ENCODE assay signal across 32 mouse cellular contexts in genomic region chrX:167107469-167107868, GRCm38 (mm10).
A peak's percentile ranks its signal among the peaks of the same experiment; 100 is the strongest.
DNase-seq lines count a peak whose midpoint lies in the region; ATAC-seq and TF ChIP-seq lines count a peak whose summit lies in the region.
"Had no signal": no experiment of that assay in that cellular context is flagged by ENCODE, and none has a peak within 500 bp of the region (broad histone marks: within the 10 kb centered on the region; RNA-seq: fewer than 3 reads in every experiment).

No protein-coding gene starts in this region.

- no peak for TF ChIP-seq POLR2A in heart, adult 2 months (IDR thresholded peaks at IDR 0.05; ENCODE audit: insufficient read depth, low read depth, low read length)
- TF ChIP-seq POLR2A in CH12.LX (IDR thresholded peaks at IDR 0.05; ENCODE audit: low read depth, low read length), result no peak
- no peak for TF ChIP-seq POLR2A in small intestine, adult 2 months (IDR thresholded peaks at IDR 0.05; ENCODE audit: low read depth, low read length)

- intact Hi-C loops in heart, adult 2 months (cut with DNase I), result loop anchor here (5.0 to 10.0 kb wide), 2 partner anchors 60 to 97 kb away; partner anchors contain the start of gene Tmsb4x
- intact Hi-C loops in heart, postnatal 25 days (cut with DNase I), result loop anchor here (10.0 kb wide), 2 partner anchors 97 to 443 kb away; partner anchors contain the start of gene Tmsb4x

- H3K9me3 ChIP-seq in CH12.LX (replicated peaks; ENCODE audit: low read length), result no peaks in the 10 kb centered on the region
- H3K9me3 ChIP-seq: embryonic facial prominence, embryonic 10.5 days; embryonic facial prominence, embryonic 15.5 days; G1E; heart, embryonic 13.5 days; hindbrain, embryonic 10.5 days; hindbrain, embryonic 15.5 days; megakaryocyte, embryonic 14.5 days; midbrain, embryonic 12.5 days; neural tube, embryonic 13.5 days had no signal

- H3K36me3 ChIP-seq in heart, adult 2 months (ENCODE audit: control insufficient read depth, insufficient read depth, low read length), result no peaks in the 10 kb centered on the region
- no peaks in the 10 kb centered on the region for H3K36me3 ChIP-seq in CH12.LX (replicated peaks in 1 of 2; ENCODE audit: control insufficient read depth in 1 of 2, insufficient read depth in 1 of 2, low read length in 1 of 2)
- no peaks in the 10 kb centered on the region for H3K36me3 ChIP-seq in small intestine, adult 2 months (ENCODE audit: control insufficient read depth, insufficient read depth, low read length)
- H3K36me3 ChIP-seq: embryonic facial prominence, embryonic 10.5 days; embryonic facial prominence, embryonic 15.5 days; G1E; heart, embryonic 13.5 days; hindbrain, embryonic 10.5 days; hindbrain, embryonic 15.5 days; midbrain, embryonic 12.5 days; neural tube, embryonic 13.5 days had no signal

- TF ChIP-seq CTCF in heart, adult 2 months (IDR thresholded peaks at IDR 0.05), result no peak
- no peak for TF ChIP-seq CTCF in CH12.LX (conservative IDR thresholded peaks at IDR 0.05 in 1 of 2, IDR thresholded peaks at IDR 0.05 in 1 of 2; ENCODE audit: low read depth in 2 of 2, low read length in 2 of 2)
- no peak for TF ChIP-seq CTCF in small intestine, adult 2 months (IDR thresholded peaks at IDR 0.05; ENCODE audit: extremely low read depth, insufficient read length, insufficient replicate concordance, low read depth, low read length)

- H3K9ac ChIP-seq in heart, adult 2 months (ENCODE audit: low read depth, low read length), result no peak overlapping the region
- H3K9ac ChIP-seq in CH12.LX (ENCODE audit: insufficient read depth, low read depth), result no peak overlapping the region
- H3K9ac ChIP-seq: embryonic facial prominence, embryonic 15.5 days; heart, embryonic 13.5 days; hindbrain, embryonic 15.5 days; liver, embryonic 14.5 days; lung, embryonic 14.5 days; midbrain, embryonic 12.5 days; neural tube, embryonic 13.5 days had no signal

- no peaks in the 10 kb centered on the region for H3K27me3 ChIP-seq in heart, adult 2 months (ENCODE audit: control insufficient read depth, insufficient read depth, low read length)
- H3K27me3 ChIP-seq in CH12.LX (replicated peaks), result no peaks in the 10 kb centered on the region
- no peaks in the 10 kb centered on the region for H3K27me3 ChIP-seq in small intestine, adult 2 months (ENCODE audit: control insufficient read depth, insufficient read depth, low read length)
- H3K27me3 ChIP-seq: embryonic facial prominence, embryonic 15.5 days; megakaryocyte, embryonic 14.5 days had no signal

- peak; percentile 59 for ATAC-seq in granulocyte monocyte progenitor cell, adult 5-6 weeks (replicated peaks; ENCODE audit: poor library complexity, severe bottlenecking)
- ATAC-seq: forebrain, embryonic 14.5 days had no signal

- 64% methylated on average over 4 of the region's 4 CpGs for WGBS in heart, adult 2 months
- 76% methylated on average over 4 of the region's 4 CpGs for WGBS in small intestine, adult 2 months

- TF ChIP-seq EP300 in heart, adult 2 months (IDR thresholded peaks at IDR 0.05; ENCODE audit: insufficient read depth, low read depth, low read length), result no peak
- TF ChIP-seq EP300 in CH12.LX (IDR thresholded peaks at IDR 0.05; ENCODE audit: low read length), result no peak

- dilution Hi-C loops in CH12.LX (cut with MboI; ENCODE audit: extremely low pct_ligation_motif_present, extremely low pct_unique_long_range_greater_than_20kb, low sequenced_read_pairs), result no loop called here

- H3K27ac ChIP-seq in heart, adult 2 months, result peak overlapping the region; percentile 39
- H3K27ac ChIP-seq in CH12.LX (ENCODE audit: insufficient read depth, low read depth), result peak overlapping the region; percentile 45; the same call in 1 of the 2 replicates
- peak overlapping the region; percentile 69; the same call in 1 of the 2 replicates for H3K27ac ChIP-seq in small intestine, adult 2 months (ENCODE audit: insufficient read depth, low read depth, low read length)
- H3K27ac ChIP-seq: embryonic facial prominence, embryonic 10.5 days; embryonic facial prominence, embryonic 15.5 days; heart, embryonic 13.5 days; hindbrain, embryonic 10.5 days; hindbrain, embryonic 15.5 days; kidney, postnatal 0 days; liver, embryonic 14.5 days; midbrain, embryonic 12.5 days; neural tube, embryonic 13.5 days; stomach, postnatal 0 days had no signal

- no peak overlapping the region for H3K4me2 ChIP-seq in CH12.LX (ENCODE audit: insufficient read depth, low read depth, poor library complexity, severe bottlenecking)
- H3K4me2 ChIP-seq: embryonic facial prominence, embryonic 15.5 days; heart, embryonic 13.5 days; hindbrain, embryonic 15.5 days; lung, embryonic 14.5 days; midbrain, embryonic 12.5 days; neural tube, embryonic 13.5 days had no signal

- in situ Hi-C loops in CH12.LX (cut with MboI; ENCODE audit: low pct_ligation_motif_present, low pct_unique_long_range_greater_than_20kb, low sequenced_read_pairs), result loop anchor here (25.0 kb wide), 1 partner anchor 295 kb away; no protein-coding TSS in a partner anchor

- H3K4me1 ChIP-seq in heart, adult 2 months (ENCODE audit: control insufficient read depth, insufficient read depth, low read length), result peaks cover 10% of the 10 kb centered on the region
- peaks cover 12 to 58% of the 10 kb centered on the region in 2 experiments; a peak in 3 of 4 replicates for H3K4me1 ChIP-seq in CH12.LX (ENCODE audit: control insufficient read depth in 1 of 2, insufficient read depth in 2 of 2)
- H3K4me1 ChIP-seq in small intestine, adult 2 months (ENCODE audit: control insufficient read depth, insufficient read depth, insufficient read length, low read length), result peaks cover 2% of the 10 kb centered on the region; the same call in 1 of the 2 replicates
- H3K4me1 ChIP-seq: embryonic facial prominence, embryonic 15.5 days; heart, embryonic 13.5 days had no signal

- no peak overlapping the region for H3K4me3 ChIP-seq in heart, adult 2 months
- H3K4me3 ChIP-seq in CH12.LX (replicated peaks in 1 of 3; ENCODE audit: low read depth in 2 of 3, low read length in 2 of 3, poor library complexity in 1 of 3), result no peak overlapping the region
- H3K4me3 ChIP-seq in small intestine, adult 2 months (ENCODE audit: low read depth, low read length), result no peak overlapping the region
- H3K4me3 ChIP-seq: embryonic facial prominence, embryonic 10.5 days; embryonic facial prominence, embryonic 15.5 days; heart, embryonic 13.5 days; hindbrain, embryonic 10.5 days; hindbrain, embryonic 15.5 days; megakaryocyte, embryonic 14.5 days; midbrain, embryonic 12.5 days; myocyte; neural tube, embryonic 13.5 days had no signal

- no peak for TF ChIP-seq RAD21 in CH12.LX (IDR thresholded peaks at IDR 0.05; ENCODE audit: low read depth, low read length)

- H3K79me2 ChIP-seq in heart, adult 2 months (replicated peaks; ENCODE audit: control insufficient read depth, insufficient read depth, low read length), result no peaks in the 10 kb centered on the region
- no peaks in the 10 kb centered on the region for H3K79me2 ChIP-seq in CH12.LX (replicated peaks; ENCODE audit: control insufficient read depth, extremely low read depth, insufficient read depth, poor library complexity, severe bottlenecking)

- DNase-seq in heart, adult 2 months, result no peak
- DNase-seq in heart, postnatal 25 days (ENCODE audit: low spot score), result no peak
- DNase-seq in CH12.LX (ENCODE audit: extremely low read depth), result no peak
- DNase-seq in T-cell, adult 2 months (ENCODE audit: low spot score), result no peak
- no peak for DNase-seq in liver
- DNase-seq: adrenal gland, postnatal 10 days; cerebellum, adult 18-20 months; cerebellum, postnatal 10 days; gastrocnemius, postnatal 36 days; heart, postnatal 10 days; kidney, adult 2 months; kidney, postnatal 4 days; left cerebral cortex, postnatal 4 days; lung, embryonic 14.5 days; thymus, adult 18-20 months; thymus, postnatal 36 days had no signal

TF ChIP-seq in CH12.LX, 34 proteins besides CTCF, POLR2A, EP300 and RAD21:
- TF ChIP-seq ZKSCAN1 (IDR thresholded peaks at IDR 0.05; ENCODE audit: borderline replicate concordance, low read depth, low read length) (no peak), MAZ (IDR thresholded peaks at IDR 0.05; ENCODE audit: low read depth, low read length) (no peak), NRF1 (IDR thresholded peaks at IDR 0.05; ENCODE audit: low read depth, low read length) (no peak), MAX (IDR thresholded peaks at IDR 0.05; ENCODE audit: low read length) (no peak), MAFK (IDR thresholded peaks at IDR 0.05; ENCODE audit: insufficient replicate concordance, low read length) (no peak), HCFC1 (IDR thresholded peaks at IDR 0.05; ENCODE audit: low read depth, low read length) (no peak), MXI1 (IDR thresholded peaks at IDR 0.05; ENCODE audit: low read depth, low read length) (no peak), ZC3H11A (IDR thresholded peaks at IDR 0.05; ENCODE audit: low read depth, low read length) (no peak), JUND (conservative IDR thresholded peaks at IDR 0.05; ENCODE audit: low read depth, low read length) (no peak), GABPA (IDR thresholded peaks at IDR 0.05; ENCODE audit: insufficient replicate concordance, low read depth, low read length) (no peak), BHLHE40 (IDR thresholded peaks at IDR 0.05; ENCODE audit: low read depth, low read length) (no peak), MYC (IDR thresholded peaks at IDR 0.05; ENCODE audit: low read depth, low read length) (no peak), TBP (conservative IDR thresholded peaks at IDR 0.05; ENCODE audit: low read depth, low read length) (no peak), E2F4 (IDR thresholded peaks at IDR 0.05; ENCODE audit: insufficient replicate concordance, low read depth, low read length) (no peak), IRF4 (IDR thresholded peaks at IDR 0.05; ENCODE audit: low read depth, low read length) (no peak), RCOR1 (conservative IDR thresholded peaks at IDR 0.05; ENCODE audit: low read depth, low read length) (no peak), CHD1 (IDR thresholded peaks at IDR 0.05; ENCODE audit: low read depth, low read length) (no peak), ETS1 (conservative IDR thresholded peaks at IDR 0.05; ENCODE audit: low read depth, low read length) (no peak), PAX5 (IDR thresholded peaks at IDR 0.05; ENCODE audit: low read length) (no peak), CHD2 (IDR thresholded peaks at IDR 0.05; ENCODE audit: low read length) (no peak)
